Mouse (Mus musculus): Measurements from ENCODE around the gene Gm49369. TPM values are rescaled to one million over a fixed set of nuclear protein-coding genes. Genes with fewer than 3 reads are reported as not detected.
A peak's percentile ranks its signal among the peaks of the same experiment; 100 is the strongest.

Gene Gm49369
- polyA plus RNA-seq, 1 experiment, result not detected

DNA sequence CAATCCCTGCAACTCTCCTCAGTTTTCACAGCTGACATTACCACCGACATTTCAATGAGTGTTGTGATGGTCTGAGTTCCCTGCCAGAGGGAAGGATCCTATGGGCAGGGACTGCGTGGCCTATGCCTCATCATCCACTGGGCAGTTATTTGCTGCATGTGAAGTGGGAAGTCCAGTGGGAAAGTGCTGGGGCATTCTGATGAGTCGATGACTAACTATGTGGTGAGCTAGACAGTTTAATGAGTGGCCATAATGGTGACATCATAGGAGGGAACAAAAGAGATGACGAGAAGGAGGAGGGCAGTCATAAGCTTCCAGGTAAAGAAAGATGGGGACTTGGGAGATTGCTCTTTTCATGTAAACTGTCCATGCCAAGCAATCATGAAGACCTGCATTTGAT, 19.4 kb downstream of the Gm49369 start:
- Histone ChIP-seq H3K4me3 (ENCODE audit: insufficient read depth, low read length) (no peak overlapping the region), H3K27ac (ENCODE audit: insufficient read depth, low read length) (peak overlapping the region; percentile 37; the same call in 1 of the 2 replicates), H3K4me1 (ENCODE audit: control insufficient read depth, insufficient read depth, low read length) (peaks cover 7% of the 10 kb centered on the region)
- TF ChIP-seq POLR2A (IDR thresholded peaks at IDR 0.05; ENCODE audit: low read depth, low read length), result 0 out of 2 replicates have a peak, but pooled peaks have one; percentile 35
- no peak for TF ChIP-seq CTCF (IDR thresholded peaks at IDR 0.05; ENCODE audit: borderline replicate concordance, insufficient read depth, low read length)

DNA sequence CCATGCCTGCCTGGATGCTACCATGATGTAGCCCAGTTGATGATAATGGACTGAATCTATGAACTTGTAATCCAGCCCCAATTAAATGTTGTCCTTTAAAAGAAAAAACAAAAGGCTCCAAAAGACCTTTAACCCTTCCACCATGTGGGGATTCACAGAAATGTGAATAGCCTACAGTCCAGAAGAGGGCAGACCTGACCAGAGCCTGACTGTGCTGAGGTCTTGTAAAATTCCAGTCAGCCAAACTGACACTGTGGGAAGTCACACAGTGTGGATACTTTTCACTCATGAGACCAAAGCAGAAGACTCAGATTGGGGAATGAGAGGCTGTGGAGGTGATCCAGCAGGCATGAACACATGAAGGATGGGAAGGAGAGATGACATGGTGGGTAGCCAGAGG, 21.7 kb downstream of the Gm49369 start:
- Histone ChIP-seq H3K4me3 (ENCODE audit: insufficient read depth, low read length) (no peak overlapping the region), H3K4me1 (ENCODE audit: control insufficient read depth, insufficient read depth, low read length) (peaks cover 7% of the 10 kb centered on the region)

DNA sequence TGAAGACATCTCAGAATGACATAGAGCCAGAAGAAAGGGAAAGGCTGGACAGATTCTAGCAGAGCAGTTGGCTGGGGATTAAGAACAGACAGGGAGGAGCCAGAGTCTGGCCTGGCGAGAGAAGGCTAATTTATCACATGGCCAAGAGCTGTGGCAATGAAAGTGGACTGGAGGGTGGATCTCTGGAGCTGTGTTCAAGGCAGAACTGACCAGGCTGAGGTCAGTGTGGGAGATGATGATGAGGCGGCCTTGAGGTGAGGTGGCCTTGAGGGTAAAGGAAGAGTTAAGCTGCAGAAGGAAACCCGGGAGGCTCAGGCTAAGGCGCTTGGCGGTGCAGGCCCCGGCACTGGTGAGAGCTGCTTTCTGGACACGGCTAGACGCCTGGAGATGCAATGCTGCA, 23.3 kb downstream of the Gm49369 start:
- Histone ChIP-seq H3K27ac (ENCODE audit: insufficient read depth, low read length) (no peak overlapping the region), H3K4me1 (ENCODE audit: control insufficient read depth, insufficient read depth, low read length) (peaks cover 7% of the 10 kb centered on the region), H3K4me3 (ENCODE audit: insufficient read depth, low read length) (no peak overlapping the region)
- TF ChIP-seq CTCF (IDR thresholded peaks at IDR 0.05; ENCODE audit: borderline replicate concordance, insufficient read depth, low read length), result no peak
- no peak for TF ChIP-seq POLR2A (IDR thresholded peaks at IDR 0.05; ENCODE audit: low read depth, low read length)

More for the DNA sequence above, 21.7 kb downstream of the Gm49369 start:
- TF ChIP-seq CTCF (IDR thresholded peaks at IDR 0.05; ENCODE audit: borderline replicate concordance, insufficient read depth, low read length) (no peak), POLR2A (IDR thresholded peaks at IDR 0.05; ENCODE audit: low read depth, low read length) (no peak)
- H3K27ac ChIP-seq (ENCODE audit: insufficient read depth, low read length), result no peak overlapping the region

DNA sequence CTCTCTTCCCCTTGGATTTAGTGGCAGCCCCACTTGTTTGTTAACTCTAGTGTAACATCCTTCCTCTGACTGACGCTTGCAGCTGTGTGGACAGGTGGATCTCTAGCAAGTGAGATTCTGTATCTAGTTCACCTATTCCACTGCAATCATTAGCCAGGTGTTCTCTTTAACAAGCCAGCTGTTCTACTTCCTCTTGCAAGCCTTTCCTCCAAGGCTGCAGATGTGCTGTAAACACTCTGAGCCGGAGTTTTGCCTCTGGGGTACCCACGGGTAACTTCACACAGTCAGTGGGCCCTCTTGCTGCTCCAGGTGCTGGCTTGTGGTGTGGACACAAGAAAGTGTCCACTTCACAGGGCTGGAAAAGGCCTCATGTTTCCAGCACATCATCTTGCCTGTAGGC, 24.9 kb downstream of the Gm49369 start:
- Histone ChIP-seq H3K4me1 (ENCODE audit: control insufficient read depth, insufficient read depth, low read length) (peaks cover 2% of the 10 kb centered on the region), H3K4me3 (ENCODE audit: insufficient read depth, low read length) (no peak overlapping the region), H3K27ac (ENCODE audit: insufficient read depth, low read length) (no peak overlapping the region)
- no peak for TF ChIP-seq CTCF (IDR thresholded peaks at IDR 0.05; ENCODE audit: borderline replicate concordance, insufficient read depth, low read length)

DNA sequence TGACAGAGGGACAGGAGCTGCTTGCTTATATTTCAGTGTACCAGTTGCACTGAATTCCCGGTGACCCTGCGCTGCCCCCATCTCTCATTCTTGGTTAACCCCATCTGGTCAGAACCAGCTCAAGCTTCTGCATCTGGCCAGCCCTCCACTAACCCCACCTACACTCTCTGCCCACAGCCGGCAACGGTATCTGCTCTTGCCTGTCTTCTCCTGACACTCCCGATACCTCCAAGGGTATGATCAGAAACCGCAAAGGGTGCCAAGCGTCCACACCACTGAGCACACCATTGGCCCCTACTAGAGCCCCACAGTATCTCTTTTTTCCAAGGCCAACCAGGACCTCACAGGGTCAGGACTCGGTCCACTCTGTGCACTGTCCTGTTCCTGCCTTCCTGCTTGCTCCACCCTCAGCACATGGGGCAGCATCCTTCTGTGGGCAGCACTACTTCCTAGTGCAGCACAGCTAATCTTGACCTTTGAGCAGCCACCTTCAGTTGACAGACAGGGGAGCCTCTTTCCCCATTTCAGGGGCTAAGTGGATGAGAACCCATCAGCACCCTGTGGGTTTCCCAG, 27.7 kb downstream of the Gm49369 start:
- no peaks in the 10 kb centered on the region for H3K4me1 ChIP-seq (ENCODE audit: control insufficient read depth, insufficient read depth, low read length)
- no peak for TF ChIP-seq CTCF (IDR thresholded peaks at IDR 0.05; ENCODE audit: borderline replicate concordance, insufficient read depth, low read length)
- TF ChIP-seq POLR2A (IDR thresholded peaks at IDR 0.05; ENCODE audit: low read depth, low read length), result no peak
- no peak overlapping the region for H3K4me3 ChIP-seq (ENCODE audit: insufficient read depth, low read length)
- H3K27ac ChIP-seq (ENCODE audit: insufficient read depth, low read length), result no peak overlapping the region

DNA sequence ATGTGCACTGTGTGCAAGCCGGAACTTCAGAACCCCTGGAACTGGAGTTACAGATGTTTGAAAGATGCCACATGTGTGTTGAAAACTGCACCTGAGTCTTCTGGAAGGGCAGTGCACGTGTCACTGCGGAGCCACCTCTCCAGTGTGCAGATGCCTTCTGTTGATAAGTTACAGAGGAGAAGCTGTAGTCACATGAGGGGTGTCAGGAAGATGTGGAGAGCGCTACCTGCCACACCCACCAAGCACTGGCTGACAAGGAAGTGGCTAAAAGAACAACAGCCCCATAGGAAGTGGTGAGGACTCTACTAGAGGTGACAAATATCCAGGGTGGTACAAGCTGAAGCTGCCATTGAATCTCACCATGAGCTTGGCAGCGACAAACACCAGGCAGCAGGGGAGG, 28.6 kb downstream of the Gm49369 start:
- TF ChIP-seq POLR2A (IDR thresholded peaks at IDR 0.05; ENCODE audit: low read depth, low read length) (no peak), CTCF (IDR thresholded peaks at IDR 0.05; ENCODE audit: borderline replicate concordance, insufficient read depth, low read length) (no peak)

DNA sequence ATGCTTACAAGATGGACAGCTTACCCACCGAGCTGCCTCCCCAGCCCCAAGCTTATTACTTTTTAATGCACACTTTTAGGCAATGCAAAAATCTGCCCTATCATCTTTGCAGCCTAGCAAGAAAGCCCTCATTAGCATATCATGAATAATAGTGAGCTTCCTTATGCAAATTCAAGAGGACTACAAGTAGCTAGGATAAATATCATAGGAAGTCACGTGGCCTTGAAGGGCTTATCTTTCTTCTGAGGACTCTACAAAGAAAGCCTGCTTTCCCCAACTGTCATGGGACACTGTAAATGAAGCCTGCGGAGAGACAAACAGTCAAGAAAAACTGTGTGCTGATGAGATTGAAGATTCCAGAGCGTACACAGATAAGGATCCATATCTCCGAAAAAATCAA, 30.9 kb downstream of the Gm49369 start:
- no peak overlapping the region for H3K4me3 ChIP-seq (ENCODE audit: insufficient read depth, low read length)

More for the DNA sequence above, 28.6 kb downstream of the Gm49369 start:
- Histone ChIP-seq H3K4me1 (ENCODE audit: control insufficient read depth, insufficient read depth, low read length) (no peaks in the 10 kb centered on the region), H3K4me3 (ENCODE audit: insufficient read depth, low read length) (no peak overlapping the region), H3K27ac (ENCODE audit: insufficient read depth, low read length) (no peak overlapping the region)

DNA sequence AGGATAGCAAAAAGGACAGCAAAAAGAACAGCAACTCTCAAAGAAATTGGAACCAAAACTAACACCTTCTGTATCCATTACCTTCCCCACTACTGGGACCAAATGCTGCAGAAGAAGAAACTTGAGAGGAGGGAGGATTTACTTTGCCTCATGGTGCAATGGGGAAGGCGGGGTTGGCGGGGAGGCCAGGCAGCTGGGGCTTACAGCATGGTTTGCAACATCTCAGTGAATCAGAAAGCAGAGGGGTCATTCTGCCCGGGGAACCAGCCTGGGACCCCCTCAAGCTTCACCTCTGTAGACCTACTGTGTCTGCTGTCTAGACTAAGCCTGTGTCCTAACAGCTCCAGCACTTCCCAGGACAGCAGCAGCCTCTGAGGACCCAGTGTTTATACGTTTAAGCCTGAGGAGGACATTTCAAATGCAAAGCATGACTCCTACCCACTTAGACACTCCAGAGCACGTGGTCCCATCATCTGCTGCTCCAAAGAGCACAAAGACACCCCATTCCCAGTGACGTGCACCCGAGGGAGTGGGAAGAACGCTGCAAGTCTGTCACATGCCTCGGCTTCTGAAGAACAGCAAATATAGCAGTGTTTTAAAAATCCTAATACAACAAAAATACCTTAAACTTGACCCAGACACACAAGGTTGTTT, 33.0 kb downstream of the Gm49369 start:
- H3K27ac ChIP-seq (ENCODE audit: insufficient read depth, low read length), result no peak overlapping the region
- TF ChIP-seq CTCF (IDR thresholded peaks at IDR 0.05; ENCODE audit: borderline replicate concordance, insufficient read depth, low read length), result no peak
- no peak for TF ChIP-seq POLR2A (IDR thresholded peaks at IDR 0.05; ENCODE audit: low read depth, low read length)
- no peak overlapping the region for H3K4me3 ChIP-seq (ENCODE audit: insufficient read depth, low read length)
- H3K4me1 ChIP-seq (ENCODE audit: control insufficient read depth, insufficient read depth, low read length), result no peaks in the 10 kb centered on the region

More for the DNA sequence above, 30.9 kb downstream of the Gm49369 start:
- TF ChIP-seq POLR2A (IDR thresholded peaks at IDR 0.05; ENCODE audit: low read depth, low read length), result no peak
- TF ChIP-seq CTCF (IDR thresholded peaks at IDR 0.05; ENCODE audit: borderline replicate concordance, insufficient read depth, low read length), result no peak
- Histone ChIP-seq H3K4me1 (ENCODE audit: control insufficient read depth, insufficient read depth, low read length) (no peaks in the 10 kb centered on the region), H3K27ac (ENCODE audit: insufficient read depth, low read length) (no peak overlapping the region)

DNA sequence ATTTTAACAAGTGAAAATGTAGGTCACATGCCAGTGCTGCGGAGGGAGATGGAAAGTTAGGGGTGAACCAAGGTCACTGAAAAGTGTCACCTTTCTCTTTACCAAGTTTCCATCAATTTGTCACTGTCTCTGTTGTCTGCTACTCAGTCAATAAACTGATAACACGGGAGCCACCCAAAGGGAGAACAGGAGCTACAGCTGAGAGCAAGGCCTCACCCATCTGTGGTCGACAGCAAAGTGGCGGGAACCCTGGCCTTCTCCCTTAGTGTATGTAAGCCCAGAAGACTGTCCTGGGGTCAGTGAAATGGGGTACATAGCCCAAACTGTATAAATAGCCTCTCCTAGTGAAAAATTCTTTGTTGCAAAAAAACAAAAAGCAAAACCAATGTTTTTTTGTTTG, 34.9 kb downstream of the Gm49369 start:
- no peak for TF ChIP-seq CTCF (IDR thresholded peaks at IDR 0.05; ENCODE audit: borderline replicate concordance, insufficient read depth, low read length)
- TF ChIP-seq POLR2A (IDR thresholded peaks at IDR 0.05; ENCODE audit: low read depth, low read length), result no peak
- no peak overlapping the region for H3K27ac ChIP-seq (ENCODE audit: insufficient read depth, low read length)
- no peaks in the 10 kb centered on the region for H3K4me1 ChIP-seq (ENCODE audit: control insufficient read depth, insufficient read depth, low read length)
- H3K4me3 ChIP-seq (ENCODE audit: insufficient read depth, low read length), result no peak overlapping the region

DNA sequence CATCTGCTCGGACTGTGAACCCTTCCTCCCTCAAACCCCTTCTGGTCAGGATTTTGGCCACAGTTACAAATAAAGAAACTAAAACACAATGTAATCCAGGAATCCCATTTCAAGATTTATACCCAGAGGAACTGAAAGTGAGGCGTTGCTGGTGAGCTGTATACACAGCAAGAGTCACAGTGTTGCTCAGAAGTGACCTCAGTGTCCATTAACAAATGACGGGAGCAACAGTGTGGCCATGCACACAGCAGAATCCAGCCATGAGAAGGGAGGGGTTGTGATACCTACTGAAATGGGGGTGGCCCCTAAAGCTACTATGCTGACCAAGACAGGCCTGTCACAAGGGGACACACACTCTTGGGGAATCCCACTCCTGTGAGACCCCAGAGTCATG, 40.2 kb downstream of the Gm49369 start:
- Histone ChIP-seq H3K4me3 (ENCODE audit: insufficient read depth, low read length) (no peak overlapping the region), H3K27ac (ENCODE audit: insufficient read depth, low read length) (no peak overlapping the region), H3K4me1 (ENCODE audit: control insufficient read depth, insufficient read depth, low read length) (no peaks in the 10 kb centered on the region)
- no peak for TF ChIP-seq CTCF (IDR thresholded peaks at IDR 0.05; ENCODE audit: borderline replicate concordance, insufficient read depth, low read length)
- TF ChIP-seq POLR2A (IDR thresholded peaks at IDR 0.05; ENCODE audit: low read depth, low read length), result no peak
